Mouse (Mus musculus): ENCODE results near the gene Dlg3. TPM values are rescaled to one million over a fixed set of nuclear protein-coding genes. Genes with fewer than 3 reads are reported as not detected.
A peak's percentile ranks its signal among the peaks of the same experiment; 100 is the strongest.

Gene Dlg3
- total RNA-seq (2014; fragmentation: Nextera tagmentation), result 11.7 and 13.5 TPM in 2 replicates
- 11.4 and 12.0 TPM in 2 replicates for total RNA-seq (2017)

DNA sequence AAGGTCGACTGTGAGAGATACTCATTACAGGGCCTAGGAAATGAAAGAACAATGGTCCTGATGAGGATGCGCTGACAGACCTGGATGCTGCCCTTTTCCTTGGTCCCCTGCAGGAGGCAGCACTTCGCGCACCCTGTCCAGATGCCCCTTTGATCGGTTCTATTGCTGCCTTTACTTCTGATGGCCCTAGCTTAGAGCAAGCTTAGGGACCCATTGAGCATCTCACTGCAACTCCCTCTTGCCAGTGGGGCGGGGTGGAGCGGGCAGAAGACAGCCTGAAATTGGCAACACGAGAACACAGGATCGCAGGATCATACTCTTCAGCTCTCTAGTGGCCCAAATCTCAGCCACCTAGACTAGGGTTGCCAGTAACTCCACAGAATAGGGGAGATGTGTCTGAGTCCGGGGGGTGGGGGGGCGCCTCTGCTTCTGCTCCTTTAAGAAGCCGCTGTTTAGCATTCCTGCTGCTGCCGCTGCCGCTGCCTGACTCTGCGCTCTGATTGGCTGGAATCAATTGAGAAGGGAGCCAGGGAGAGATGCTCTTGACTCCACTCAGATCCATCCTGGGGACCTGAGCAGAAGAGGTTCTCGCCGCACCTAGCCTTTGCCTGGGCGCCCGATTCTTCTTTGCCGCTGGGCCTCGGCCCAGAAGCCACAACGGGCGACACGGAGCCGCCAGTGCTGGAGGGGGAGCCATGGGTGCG lies at the start of gene Dlg3:
Gene Dlg3 (plus strand): TSS at position 542 of the 704 bp plus-strand sequence.
- peak; percentile 68 for ATAC-seq (replicated peaks; ENCODE audit: low FRiP score, low TSS enrichment, poor library complexity, severe bottlenecking)

DNA sequence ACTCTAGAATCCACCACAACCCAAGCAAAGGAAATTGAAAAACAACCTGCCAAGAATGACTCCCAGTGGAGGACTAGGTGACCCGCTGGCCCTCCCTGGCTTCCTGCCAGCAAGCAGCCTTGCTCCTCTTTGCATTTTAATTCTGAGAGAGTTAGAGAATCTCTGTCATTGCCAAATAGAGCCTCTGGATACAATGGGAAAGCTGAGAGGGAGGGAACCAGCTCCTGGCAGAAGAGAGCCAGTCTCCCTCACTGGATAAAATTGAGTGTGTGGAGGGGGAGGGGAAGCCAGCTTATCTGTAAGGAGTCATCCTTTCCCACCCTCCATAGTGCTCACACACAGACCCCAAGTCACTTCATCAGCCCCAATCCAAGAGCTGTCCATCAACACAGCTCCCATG lies 38.6 kb upstream of the Dlg3 start:
- no peak for ATAC-seq (replicated peaks; ENCODE audit: low FRiP score, low TSS enrichment, poor library complexity, severe bottlenecking)

DNA sequence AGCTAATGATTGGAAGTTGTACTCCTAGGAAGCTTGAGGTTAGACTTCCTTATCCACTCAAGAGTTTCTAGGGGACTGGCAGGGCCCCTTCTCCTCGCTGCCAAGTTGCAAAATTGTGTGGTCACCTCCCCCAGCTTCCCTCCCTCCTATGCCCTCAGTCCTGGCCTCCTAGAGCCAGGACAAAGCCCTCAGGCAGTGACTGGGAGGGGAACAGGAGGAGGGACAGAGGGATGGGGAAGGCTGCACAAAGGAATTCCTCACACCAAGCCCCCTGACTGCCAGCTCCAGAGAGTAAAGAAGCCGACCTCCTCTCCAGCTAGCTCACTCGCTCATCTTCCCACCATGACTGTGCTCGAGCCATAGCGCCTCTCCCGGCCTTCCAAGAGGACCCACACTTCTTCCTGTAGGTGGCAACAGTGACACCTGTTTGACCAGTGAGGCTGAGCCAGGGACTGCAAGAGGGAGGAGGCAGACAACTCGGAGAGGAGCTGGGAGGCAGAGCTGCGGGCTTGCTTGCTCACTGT lies 37.8 kb upstream of the Dlg3 start, which contains the start of gene Gdpd2:
Gene Gdpd2 (plus strand): TSS at position 209 of the 524 bp plus-strand sequence.
- peak; percentile 56; the same call in 1 of the 2 replicates for ATAC-seq (replicated peaks; ENCODE audit: low FRiP score, low TSS enrichment, poor library complexity, severe bottlenecking)

DNA sequence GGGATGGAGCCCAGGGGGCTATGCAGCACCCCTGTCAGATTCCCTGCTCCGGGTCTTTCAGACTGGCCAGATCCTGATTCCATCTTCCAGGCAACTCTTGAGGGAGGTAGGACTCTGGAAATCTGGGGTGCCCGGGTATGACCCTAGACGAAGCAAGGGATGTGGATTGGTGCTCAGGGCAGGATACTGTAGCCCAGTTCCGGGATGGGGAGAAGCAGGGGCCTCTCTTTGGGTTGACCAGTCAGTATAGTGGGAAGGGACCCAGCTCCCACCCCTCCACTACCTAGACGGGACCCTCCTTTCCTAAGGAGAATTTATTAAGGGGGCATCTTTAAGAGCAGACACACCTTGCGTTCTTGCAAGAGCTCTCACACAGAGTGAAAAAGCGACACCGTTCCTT lies 37.3 kb upstream of the Dlg3 start:
- ATAC-seq (replicated peaks; ENCODE audit: low FRiP score, low TSS enrichment, poor library complexity, severe bottlenecking), result no peak

DNA sequence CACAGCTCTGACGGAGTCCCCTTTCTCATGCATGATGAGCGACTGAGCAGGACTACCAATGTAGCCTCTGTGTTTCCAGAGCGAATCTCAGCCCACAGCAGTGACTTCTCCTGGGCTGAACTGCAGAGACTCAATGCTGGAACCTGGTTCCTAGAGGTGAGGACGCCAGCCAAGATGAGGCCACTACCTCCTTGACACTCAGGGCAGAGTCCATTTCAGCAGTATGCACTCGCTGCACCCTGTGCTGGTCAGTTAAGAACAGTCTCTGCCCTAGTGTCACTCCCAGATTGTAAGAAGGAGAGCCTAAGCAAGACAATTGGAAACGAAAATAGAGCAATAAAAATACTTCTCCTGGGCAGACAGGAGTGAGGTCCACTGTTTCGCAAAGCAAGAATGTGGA lies 33.2 kb upstream of the Dlg3 start:
- ATAC-seq (replicated peaks; ENCODE audit: low FRiP score, low TSS enrichment, poor library complexity, severe bottlenecking), result no peak

DNA sequence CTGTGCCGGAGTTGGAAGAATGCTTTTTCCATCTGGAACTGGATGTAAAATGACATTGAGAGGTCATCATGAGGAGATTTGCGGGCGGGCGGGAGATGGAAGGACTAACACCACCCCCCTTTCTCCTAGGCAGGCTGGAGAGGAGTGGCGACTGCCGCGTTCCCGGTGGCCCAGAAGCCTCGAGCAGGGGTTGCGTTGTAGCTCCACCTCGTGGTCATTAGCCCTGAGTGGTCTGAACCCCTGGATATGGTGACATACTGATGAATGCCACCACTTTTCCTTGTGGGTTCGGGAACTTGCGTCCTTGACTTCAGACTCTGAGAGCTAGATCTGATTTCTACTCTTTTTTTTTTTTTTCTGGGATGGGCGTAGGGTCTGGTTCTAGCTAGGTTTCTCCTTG lies 28.6 kb upstream of the Dlg3 start:
- ATAC-seq (replicated peaks; ENCODE audit: low FRiP score, low TSS enrichment, poor library complexity, severe bottlenecking), result peak; percentile 89; the same call in 1 of the 2 replicates

DNA sequence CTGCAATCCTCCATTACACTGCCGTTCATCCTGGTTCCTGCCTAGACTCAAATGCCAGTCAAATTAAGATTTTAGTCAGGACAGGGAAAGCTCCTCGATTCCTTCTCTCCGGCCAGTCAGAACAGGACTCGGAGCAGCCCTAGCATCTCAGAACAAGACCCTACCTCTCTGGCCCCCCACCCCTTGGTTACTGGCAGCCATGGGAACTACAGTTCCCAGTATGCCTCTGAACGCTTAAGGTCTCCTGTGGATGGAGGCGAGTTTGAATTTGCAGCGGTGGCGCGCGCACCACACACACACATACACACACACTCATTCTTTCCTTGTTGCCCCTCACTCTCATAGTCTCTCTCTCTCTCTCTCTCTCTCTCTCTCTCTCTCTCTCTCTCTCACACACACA lies 28.1 kb upstream of the Dlg3 start:
- ATAC-seq (replicated peaks; ENCODE audit: low FRiP score, low TSS enrichment, poor library complexity, severe bottlenecking), result no peak

DNA sequence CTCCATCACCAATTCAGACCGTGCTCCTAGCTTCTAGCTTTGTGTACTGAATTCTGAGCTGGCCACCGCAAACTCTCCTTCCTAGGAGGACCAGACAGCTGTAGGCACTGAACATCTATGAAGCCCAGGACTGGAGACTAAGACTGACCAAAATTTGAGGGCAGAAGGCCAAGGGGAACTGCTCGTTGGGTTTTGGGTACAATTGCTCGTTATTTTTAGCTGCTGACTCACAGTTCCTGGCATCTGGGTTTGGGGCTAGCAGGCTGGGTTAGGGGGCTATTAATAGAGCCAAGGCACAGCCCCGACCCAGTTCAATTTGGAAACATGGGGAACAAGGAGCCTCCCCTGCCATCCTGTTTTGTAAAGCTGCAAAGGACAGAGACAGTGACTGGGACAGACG lies 26.7 kb upstream of the Dlg3 start:
- no peak for ATAC-seq (replicated peaks; ENCODE audit: low FRiP score, low TSS enrichment, poor library complexity, severe bottlenecking)

DNA sequence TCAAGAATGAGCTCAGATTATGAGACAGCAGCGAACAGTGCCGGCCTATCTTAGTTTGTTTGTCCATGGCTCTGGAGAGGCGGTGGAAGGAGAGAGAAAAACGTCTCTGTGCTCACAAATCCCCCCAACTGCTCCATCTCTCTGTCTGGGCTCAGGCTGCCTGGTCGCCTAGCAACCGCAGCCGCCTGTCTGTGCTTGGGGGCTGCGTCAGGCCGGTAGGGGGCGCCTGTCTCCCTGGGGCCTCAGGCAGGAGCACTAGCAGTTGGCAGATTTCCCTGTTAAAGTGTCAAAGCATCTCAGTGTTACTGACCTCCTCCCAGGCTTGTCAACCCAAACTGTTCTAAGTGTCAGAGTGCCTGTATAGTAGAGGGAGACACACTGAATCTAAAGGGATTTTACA lies 25.6 kb upstream of the Dlg3 start:
- peak; percentile 70; the same call in 1 of the 2 replicates for ATAC-seq (replicated peaks; ENCODE audit: low FRiP score, low TSS enrichment, poor library complexity, severe bottlenecking)

DNA sequence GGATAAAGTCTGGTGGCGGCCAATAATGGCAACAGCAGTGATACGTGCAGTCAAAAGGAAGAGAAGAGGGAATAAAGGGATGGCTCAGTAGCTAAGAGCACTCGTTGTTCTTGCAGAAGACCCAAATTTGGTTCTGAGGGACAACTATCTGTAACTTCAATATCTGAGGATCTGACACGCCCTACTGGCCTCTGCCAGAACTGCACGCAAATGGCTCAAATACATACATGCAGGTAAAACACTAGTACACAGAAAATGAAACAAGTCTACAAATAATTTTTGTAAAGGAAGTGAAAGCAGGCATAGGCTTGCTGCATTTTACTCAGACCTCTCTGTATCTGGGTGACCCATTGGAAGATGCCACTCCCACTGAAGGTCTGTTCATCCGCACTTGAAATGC lies 1.7 kb upstream of the Dlg3 start:
- 0 out of 2 replicates have a peak, but pooled peaks have one; percentile 59 for ATAC-seq (replicated peaks; ENCODE audit: low FRiP score, low TSS enrichment, poor library complexity, severe bottlenecking)

DNA sequence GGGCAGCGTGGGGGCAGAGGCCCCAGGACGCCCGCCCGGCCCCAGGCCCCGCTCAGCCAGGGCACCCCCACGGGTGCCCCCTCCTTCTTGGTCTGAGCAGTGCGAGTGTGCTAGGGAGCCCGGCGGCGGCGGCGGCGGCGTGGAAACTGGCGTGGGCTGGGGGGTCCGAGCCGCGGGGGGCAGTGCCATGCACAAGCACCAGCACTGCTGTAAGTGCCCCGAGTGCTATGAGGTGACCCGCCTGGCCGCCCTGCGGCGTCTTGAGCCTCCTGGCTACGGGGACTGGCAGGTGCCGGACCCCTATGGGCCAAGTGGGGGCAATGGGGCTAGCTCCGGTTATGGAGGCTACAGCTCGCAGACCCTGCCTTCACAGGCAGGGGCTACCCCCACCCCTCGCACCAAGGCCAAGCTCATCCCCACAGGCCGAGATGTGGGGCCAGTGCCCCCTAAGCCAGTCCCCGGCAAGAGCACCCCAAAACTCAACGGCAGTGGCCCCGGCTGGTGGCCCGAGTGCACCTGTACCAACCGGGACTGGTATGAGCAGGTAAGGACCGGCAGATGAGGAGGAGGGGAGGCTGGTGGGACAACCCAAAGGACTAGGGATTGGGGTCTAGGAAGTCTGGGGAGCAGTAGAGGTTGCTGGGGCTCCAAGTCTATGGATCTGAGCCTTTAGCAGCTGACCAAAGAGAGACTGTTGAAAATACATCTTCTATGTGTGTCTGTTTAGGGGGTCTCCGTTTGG lies 534 bp downstream of the Dlg3 start:
- ATAC-seq (replicated peaks; ENCODE audit: low FRiP score, low TSS enrichment, poor library complexity, severe bottlenecking), result no peak

DNA sequence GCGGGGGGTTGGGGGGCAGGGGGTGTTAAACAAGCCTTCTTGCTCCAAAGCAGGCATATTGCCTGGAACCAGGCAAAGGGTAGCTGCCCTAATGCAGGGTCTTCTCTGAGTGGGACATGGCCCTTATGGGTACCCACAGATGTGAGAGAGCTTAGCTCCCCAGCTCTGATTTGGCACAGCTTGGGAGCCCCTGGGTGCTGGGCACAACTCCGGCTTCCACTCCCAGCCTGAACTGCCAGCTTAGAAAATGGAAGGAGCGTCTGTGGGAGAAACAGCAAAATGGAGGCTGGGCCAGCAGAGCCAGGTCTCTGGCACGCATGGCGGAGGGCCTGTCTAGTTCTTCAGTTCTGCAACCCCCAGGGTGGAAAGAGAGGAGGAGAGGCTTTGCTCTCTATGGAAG lies 1.8 kb downstream of the Dlg3 start:
- no peak for ATAC-seq (replicated peaks; ENCODE audit: low FRiP score, low TSS enrichment, poor library complexity, severe bottlenecking)

DNA sequence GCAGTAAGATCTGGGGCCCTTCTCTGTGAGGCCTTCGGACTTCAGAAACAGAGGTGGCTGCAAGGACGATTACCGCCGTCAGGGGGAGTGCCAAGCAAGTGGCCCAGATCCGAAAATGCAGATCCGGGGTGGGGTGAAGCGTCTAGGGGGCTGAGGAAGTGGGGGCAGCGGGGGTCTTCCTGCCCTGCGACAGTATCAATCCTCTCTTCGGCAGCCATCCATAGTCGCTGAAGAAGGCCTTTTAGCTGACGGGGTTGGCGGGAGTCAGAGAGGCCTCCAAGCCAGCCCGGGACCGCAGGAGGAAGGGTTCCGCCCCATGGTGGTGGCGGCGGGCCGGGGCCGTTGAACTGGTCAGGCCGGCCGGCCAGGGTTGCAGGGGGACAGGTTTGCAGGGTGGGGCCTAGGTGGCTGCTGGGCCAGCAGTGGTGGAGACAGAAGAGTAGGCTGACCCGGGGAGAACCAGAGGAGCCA lies 6.9 kb downstream of the Dlg3 start:
- peak; percentile 64 for ATAC-seq (replicated peaks; ENCODE audit: low FRiP score, low TSS enrichment, poor library complexity, severe bottlenecking)

DNA sequence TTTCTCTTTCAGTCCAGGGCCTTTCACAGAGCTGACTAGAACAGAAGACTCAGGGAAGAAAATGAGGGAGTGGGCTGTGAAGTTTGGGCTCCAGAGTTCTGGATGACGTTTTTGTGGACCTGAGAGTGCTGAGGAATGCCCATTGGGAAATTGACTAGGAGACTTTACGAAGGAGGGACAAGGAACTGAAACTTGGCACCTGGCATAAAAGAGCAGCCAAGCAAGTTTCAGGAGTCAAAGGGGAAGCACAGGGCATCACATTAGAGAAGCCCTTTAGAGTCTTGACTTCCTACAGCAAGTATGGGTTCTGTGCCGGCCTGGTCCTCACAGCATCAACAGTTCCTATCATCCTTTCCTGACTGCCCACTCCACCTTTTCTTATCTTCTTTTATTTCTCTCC lies 7.9 kb downstream of the Dlg3 start:
- ATAC-seq (replicated peaks; ENCODE audit: low FRiP score, low TSS enrichment, poor library complexity, severe bottlenecking), result no peak

DNA sequence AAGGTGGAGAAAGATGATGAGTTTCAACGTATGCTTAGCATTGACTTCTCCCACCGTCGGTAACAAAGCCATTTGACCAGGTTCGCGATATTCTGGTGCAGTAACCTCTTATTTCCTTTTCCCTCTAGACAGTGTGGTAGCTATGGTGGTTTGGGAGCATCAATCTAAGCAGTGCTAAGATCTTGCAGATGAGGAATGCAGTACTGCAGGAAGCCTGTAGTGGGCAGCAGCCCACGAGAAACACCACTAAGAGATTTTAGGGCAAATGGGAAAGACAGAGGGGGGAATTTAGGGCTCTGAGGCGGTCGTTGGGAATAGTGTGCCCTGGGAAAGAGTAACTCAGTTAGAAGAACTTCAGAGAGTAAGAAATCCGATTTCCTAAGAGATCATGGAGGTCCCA lies 9.0 kb downstream of the Dlg3 start:
- ATAC-seq (replicated peaks; ENCODE audit: low FRiP score, low TSS enrichment, poor library complexity, severe bottlenecking), result peak; percentile 66

DNA sequence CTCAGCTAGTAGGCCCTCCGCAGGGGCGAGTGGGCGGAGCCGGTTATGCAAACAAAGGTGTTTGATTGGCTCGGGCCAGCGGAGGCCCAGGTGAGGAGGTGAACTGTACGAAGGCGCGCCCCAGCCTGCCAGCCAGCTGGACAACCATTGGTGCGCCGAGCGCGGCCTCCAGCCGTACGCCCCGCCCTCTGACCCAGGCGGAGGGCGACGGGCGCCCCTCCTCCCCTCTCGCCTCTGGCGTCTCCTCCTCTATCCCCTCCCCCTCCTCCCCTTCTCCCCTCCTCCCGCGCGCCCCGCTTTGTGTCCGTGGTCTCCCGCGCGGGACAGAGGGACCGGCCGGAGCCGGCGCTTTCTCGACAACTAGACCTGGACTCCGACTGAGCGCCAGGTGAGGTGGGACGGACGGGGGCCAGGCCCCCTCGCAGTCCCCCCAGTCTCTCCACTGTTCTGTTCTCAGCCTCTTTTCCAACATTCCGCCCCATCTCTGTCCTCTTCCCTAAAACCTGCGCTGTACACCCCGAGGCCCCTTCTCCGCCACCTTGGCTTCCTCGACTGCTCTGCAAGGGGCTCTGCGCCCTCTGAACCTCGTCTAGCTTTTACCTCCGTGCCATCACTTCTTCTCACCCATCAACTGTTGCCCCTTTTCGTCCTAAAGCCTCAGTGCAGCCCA lies 9.6 kb downstream of the Dlg3 start:
- ATAC-seq (replicated peaks; ENCODE audit: low FRiP score, low TSS enrichment, poor library complexity, severe bottlenecking), result peak; percentile 85

DNA sequence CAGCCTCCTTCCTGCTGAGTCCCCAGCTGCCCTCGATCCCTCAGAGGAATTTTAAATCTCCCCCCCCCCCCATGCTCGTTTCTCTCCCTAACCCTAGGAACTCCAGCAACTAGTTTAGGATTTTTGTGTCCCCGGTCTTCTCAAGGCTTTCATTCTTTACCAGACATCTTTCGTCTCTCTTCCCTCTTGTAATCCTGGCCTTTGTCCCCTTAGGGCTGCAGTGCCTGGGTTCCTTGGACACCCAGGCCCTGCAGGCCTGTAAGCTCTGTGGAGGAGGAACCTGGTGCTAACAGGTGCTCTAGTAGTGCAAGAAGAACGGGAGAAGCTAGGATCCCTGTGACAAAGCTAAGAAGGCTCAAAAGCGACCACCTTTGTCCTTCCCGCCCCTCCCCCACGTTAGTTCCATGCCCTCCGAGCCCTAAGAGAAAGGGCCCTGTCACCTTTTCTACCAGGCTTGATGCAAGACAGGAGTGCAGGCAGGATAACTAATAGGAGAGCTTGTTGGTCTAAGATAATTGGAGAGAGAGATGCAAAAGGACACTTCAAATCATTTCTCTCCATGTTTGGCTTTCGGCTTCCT lies 10.2 kb downstream of the Dlg3 start:
- ATAC-seq (replicated peaks; ENCODE audit: low FRiP score, low TSS enrichment, poor library complexity, severe bottlenecking), result no peak

DNA sequence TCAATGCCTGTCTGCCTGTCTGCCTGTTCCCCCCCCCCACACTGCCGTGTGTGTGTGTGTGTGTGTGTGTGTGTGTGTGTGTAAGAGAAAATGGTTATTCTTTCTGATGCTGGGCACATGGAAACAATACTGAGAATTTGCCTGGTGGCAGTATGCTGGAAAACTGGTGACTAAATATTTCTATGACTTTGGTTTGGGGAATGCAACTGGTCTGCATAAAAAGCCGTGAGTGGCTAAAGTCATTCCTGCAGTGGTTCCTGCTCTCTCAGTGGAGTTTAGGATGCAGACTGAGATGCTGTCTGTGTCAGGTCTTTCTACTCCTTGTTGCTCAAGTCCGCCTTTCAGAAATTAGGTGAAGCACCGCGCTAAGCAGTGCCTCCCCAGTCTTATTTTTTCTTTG lies 10.9 kb downstream of the Dlg3 start:
- ATAC-seq (replicated peaks; ENCODE audit: low FRiP score, low TSS enrichment, poor library complexity, severe bottlenecking), result no peak

DNA sequence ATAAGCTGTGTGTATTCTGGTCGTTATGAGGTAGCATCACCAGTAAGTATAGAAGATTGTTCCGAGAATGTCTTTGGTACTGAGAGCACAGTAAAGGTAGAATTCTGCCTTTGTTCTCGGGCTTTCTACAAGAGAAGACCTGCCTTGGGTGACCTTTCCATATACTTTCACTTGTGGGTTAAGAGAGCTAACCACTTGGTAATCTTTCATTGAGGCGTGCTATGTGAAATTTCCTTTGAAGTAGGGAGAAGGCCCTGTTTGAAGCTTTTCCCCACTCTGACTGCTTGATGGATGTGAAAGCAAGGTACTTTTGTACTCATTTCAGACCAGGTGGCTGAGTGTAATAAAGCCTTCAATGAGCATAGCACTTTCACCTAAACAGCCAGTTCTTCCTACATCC lies 21.8 kb downstream of the Dlg3 start:
- no peak for ATAC-seq (replicated peaks; ENCODE audit: low FRiP score, low TSS enrichment, poor library complexity, severe bottlenecking)

Measured in megakaryocyte-erythroid progenitor cell, adult 5-6 weeks (primary cell).